Mouse (Mus musculus): ENCODE data around the gene Myoc. TPM values are rescaled to one million over a fixed set of nuclear protein-coding genes. Genes with fewer than 3 reads are reported as not detected.

Gene Myoc
- polyA plus RNA-seq, 1 experiment from 2014 or later, result not detected

- Histone ChIP-seq H3K4me3 (ENCODE audit: low read depth, low read length) (no peak overlapping the region), H3K9me3 (ENCODE audit: control insufficient read depth, low read length) (no peaks in the 10 kb centered on the region), H3K4me2 (ENCODE audit: low read depth, low read length, severe bottlenecking) (no peak overlapping the region), H3K4me1 (replicated peaks; ENCODE audit: control insufficient read depth, insufficient read depth, low read length) (no peaks in the 10 kb centered on the region), H3K9ac (ENCODE audit: low read length) (no peak overlapping the region), H3K36me3 (ENCODE audit: control insufficient read depth, insufficient read depth, low read length) (no peaks in the 10 kb centered on the region), H3K27me3 (ENCODE audit: control insufficient read depth, insufficient read depth, low read length) (no peaks in the 10 kb centered on the region), H3K27ac (ENCODE audit: low read depth, low read length) (no peak overlapping the region)
- DNase-seq (ENCODE audit: low spot score) (no peak), ATAC-seq (replicated peaks; ENCODE audit: low FRiP score) (no peak)
- WGBS, result 91% methylated on average over 4 of the region's 4 CpGs
These were observed 420 bp upstream of the Myoc start for GRCm38 (mm10) chr1:162638535-162638934.

- H3K9ac ChIP-seq (ENCODE audit: low read length), result no peak overlapping the region
- H3K36me3 ChIP-seq (ENCODE audit: control insufficient read depth, insufficient read depth, low read length), result no peaks in the 10 kb centered on the region
- no peak for DNase-seq (ENCODE audit: low spot score)
- no peaks in the 10 kb centered on the region for H3K9me3 ChIP-seq (ENCODE audit: control insufficient read depth, low read length)
- H3K4me1 ChIP-seq (replicated peaks; ENCODE audit: control insufficient read depth, insufficient read depth, low read length), result no peaks in the 10 kb centered on the region
- H3K4me3 ChIP-seq (ENCODE audit: low read depth, low read length), result no peak overlapping the region
- no peak overlapping the region for H3K27ac ChIP-seq (ENCODE audit: low read depth, low read length)
- no peaks in the 10 kb centered on the region for H3K27me3 ChIP-seq (ENCODE audit: control insufficient read depth, insufficient read depth, low read length)
- ATAC-seq (replicated peaks; ENCODE audit: low FRiP score), result no peak
- 88% methylated on average over 1 of the region's 1 CpGs for WGBS
- H3K4me2 ChIP-seq (ENCODE audit: low read depth, low read length, severe bottlenecking), result no peak overlapping the region
These were observed 906 bp downstream of the Myoc start for GRCm38 (mm10) chr1:162639861-162640260.

DNA sequence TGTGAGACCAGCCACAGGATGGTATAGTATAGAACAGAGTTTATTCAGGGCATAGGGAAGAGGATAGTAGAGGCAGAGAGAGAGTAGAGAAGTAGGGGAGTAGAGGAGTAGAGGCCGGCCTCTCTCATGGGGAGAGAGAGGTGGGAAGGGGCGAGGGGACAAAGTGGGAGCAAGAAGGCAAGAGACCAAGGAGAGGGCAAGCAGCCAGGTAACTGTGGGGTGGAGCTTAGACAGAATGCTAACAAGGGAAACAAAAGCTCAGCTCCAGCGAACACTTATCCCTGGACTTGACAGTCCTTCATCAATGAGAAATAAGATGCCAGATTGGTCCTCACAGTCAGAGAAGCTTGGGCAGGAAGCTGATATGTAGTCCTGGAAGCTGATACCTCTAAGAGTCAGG, 3.6 kb downstream of the Myoc start:
- WGBS, result 76% methylated on average over 3 of the region's 3 CpGs
- no peak overlapping the region for H3K4me2 ChIP-seq (ENCODE audit: low read depth, low read length, severe bottlenecking)
- H3K27me3 ChIP-seq (ENCODE audit: control insufficient read depth, insufficient read depth, low read length), result no peaks in the 10 kb centered on the region
- no peaks in the 10 kb centered on the region for H3K9me3 ChIP-seq (ENCODE audit: control insufficient read depth, low read length)
- no peak overlapping the region for H3K9ac ChIP-seq (ENCODE audit: low read length)
- H3K4me3 ChIP-seq (ENCODE audit: low read depth, low read length), result no peak overlapping the region
- H3K4me1 ChIP-seq (replicated peaks; ENCODE audit: control insufficient read depth, insufficient read depth, low read length), result no peaks in the 10 kb centered on the region
- ATAC-seq (replicated peaks; ENCODE audit: low FRiP score), result no peak
- DNase-seq (ENCODE audit: low spot score), result no peak
- no peak overlapping the region for H3K27ac ChIP-seq (ENCODE audit: low read depth, low read length)
- H3K36me3 ChIP-seq (ENCODE audit: control insufficient read depth, insufficient read depth, low read length), result no peaks in the 10 kb centered on the region

GRCm38 (mm10) chr1:162643752-162644151, 4.8 kb downstream of the Myoc start:
- H3K27me3 ChIP-seq (ENCODE audit: control insufficient read depth, insufficient read depth, low read length), result no peaks in the 10 kb centered on the region
- H3K4me1 ChIP-seq (replicated peaks; ENCODE audit: control insufficient read depth, insufficient read depth, low read length), result no peaks in the 10 kb centered on the region
- H3K4me3 ChIP-seq (ENCODE audit: low read depth, low read length), result no peak overlapping the region
- H3K9ac ChIP-seq (ENCODE audit: low read length), result no peak overlapping the region
- DNase-seq (ENCODE audit: low spot score), result no peak
- 36% methylated on average over 4 of the region's 4 CpGs for WGBS
- no peak overlapping the region for H3K4me2 ChIP-seq (ENCODE audit: low read depth, low read length, severe bottlenecking)
- H3K9me3 ChIP-seq (ENCODE audit: control insufficient read depth, low read length), result no peaks in the 10 kb centered on the region
- no peak overlapping the region for H3K27ac ChIP-seq (ENCODE audit: low read depth, low read length)
- no peak for ATAC-seq (replicated peaks; ENCODE audit: low FRiP score)
- no peaks in the 10 kb centered on the region for H3K36me3 ChIP-seq (ENCODE audit: control insufficient read depth, insufficient read depth, low read length)

GRCm38 (mm10) chr1:162646083-162646686, 7.2 kb downstream of the Myoc start:
- Histone ChIP-seq H3K4me1 (replicated peaks; ENCODE audit: control insufficient read depth, insufficient read depth, low read length) (no peaks in the 10 kb centered on the region), H3K9me3 (ENCODE audit: control insufficient read depth, low read length) (no peaks in the 10 kb centered on the region), H3K27me3 (ENCODE audit: control insufficient read depth, insufficient read depth, low read length) (no peaks in the 10 kb centered on the region), H3K27ac (ENCODE audit: low read depth, low read length) (no peak overlapping the region), H3K36me3 (ENCODE audit: control insufficient read depth, insufficient read depth, low read length) (no peaks in the 10 kb centered on the region), H3K4me3 (ENCODE audit: low read depth, low read length) (no peak overlapping the region), H3K4me2 (ENCODE audit: low read depth, low read length, severe bottlenecking) (no peak overlapping the region), H3K9ac (ENCODE audit: low read length) (no peak overlapping the region)
- ATAC-seq (replicated peaks; ENCODE audit: low FRiP score) (no peak), DNase-seq (ENCODE audit: low spot score) (no peak)
- WGBS, result 79% methylated on average over 10 of the region's 10 CpGs

DNA sequence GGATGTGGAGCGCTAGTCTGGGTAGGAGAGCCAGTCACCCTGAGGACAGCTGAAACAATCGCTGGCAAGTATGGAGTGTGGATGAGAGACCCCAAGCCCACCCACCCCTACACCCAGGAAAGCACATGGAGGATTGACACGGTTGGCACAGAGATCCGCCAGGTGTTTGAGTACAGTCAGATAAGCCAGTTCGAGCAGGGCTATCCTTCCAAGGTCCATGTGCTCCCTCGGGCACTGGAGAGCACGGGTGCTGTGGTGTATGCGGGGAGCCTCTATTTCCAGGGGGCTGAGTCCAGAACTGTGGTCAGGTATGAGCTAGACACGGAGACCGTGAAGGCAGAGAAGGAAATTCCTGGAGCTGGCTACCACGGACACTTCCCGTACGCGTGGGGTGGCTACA, 9.5 kb downstream of the Myoc start:
- H3K36me3 ChIP-seq (ENCODE audit: control insufficient read depth, insufficient read depth, low read length), result no peaks in the 10 kb centered on the region
- 94% methylated on average over 14 of the region's 14 CpGs for WGBS
- no peak overlapping the region for H3K4me3 ChIP-seq (ENCODE audit: low read depth, low read length)
- no peak overlapping the region for H3K9ac ChIP-seq (ENCODE audit: low read length)
- H3K9me3 ChIP-seq (ENCODE audit: control insufficient read depth, low read length), result no peaks in the 10 kb centered on the region
- no peaks in the 10 kb centered on the region for H3K27me3 ChIP-seq (ENCODE audit: control insufficient read depth, insufficient read depth, low read length)
- no peak for ATAC-seq (replicated peaks; ENCODE audit: low FRiP score)
- H3K27ac ChIP-seq (ENCODE audit: low read depth, low read length), result no peak overlapping the region
- H3K4me2 ChIP-seq (ENCODE audit: low read depth, low read length, severe bottlenecking), result no peak overlapping the region
- no peaks in the 10 kb centered on the region for H3K4me1 ChIP-seq (replicated peaks; ENCODE audit: control insufficient read depth, insufficient read depth, low read length)
- DNase-seq (ENCODE audit: low spot score), result no peak

DNA sequence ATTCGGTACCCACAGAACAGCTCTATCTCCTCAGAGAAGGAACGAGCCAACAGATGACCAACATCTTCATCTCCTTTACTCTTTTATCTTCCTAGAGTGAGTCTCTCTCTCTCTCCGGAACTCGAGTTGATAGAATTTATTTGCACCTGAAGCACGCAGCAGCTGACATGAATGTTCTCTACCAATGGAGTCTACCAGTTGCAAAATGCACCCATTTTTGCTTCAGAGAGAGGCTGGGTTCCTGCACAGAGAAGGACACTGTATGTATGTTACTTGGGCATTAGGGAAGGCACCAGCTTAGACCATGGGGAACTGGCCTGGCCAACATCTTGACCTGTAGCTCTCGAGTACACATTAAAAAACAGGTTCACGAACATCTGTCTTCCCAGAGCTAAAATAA, 19.2 kb downstream of the Myoc start, which contains the start of gene Myocos:
Myocos (minus strand) TSS at position 101 of the 400 bp plus-strand sequence.
- Histone ChIP-seq H3K4me1 (replicated peaks; ENCODE audit: control insufficient read depth, insufficient read depth, low read length) (no peaks in the 10 kb centered on the region), H3K9me3 (ENCODE audit: control insufficient read depth, low read length) (no peaks in the 10 kb centered on the region), H3K4me2 (ENCODE audit: low read depth, low read length, severe bottlenecking) (no peak within 1 kb of the TSS), H3K27ac (ENCODE audit: low read depth, low read length) (no peak within 1 kb of the TSS), H3K36me3 (ENCODE audit: control insufficient read depth, insufficient read depth, low read length) (no peaks in the 10 kb centered on the region), H3K9ac (ENCODE audit: low read length) (no peak within 1 kb of the TSS), H3K27me3 (ENCODE audit: control insufficient read depth, insufficient read depth, low read length) (no peaks in the 10 kb centered on the region), H3K4me3 (ENCODE audit: low read depth, low read length) (no peak within 1 kb of the TSS)
- ATAC-seq (replicated peaks; ENCODE audit: low FRiP score) (no peak), DNase-seq (ENCODE audit: low spot score) (no peak)
- 92% methylated on average over 7 of the region's 7 CpGs for WGBS

- Histone ChIP-seq H3K4me3 (ENCODE audit: low read depth, low read length) (no peak overlapping the region), H3K27me3 (ENCODE audit: control insufficient read depth, insufficient read depth, low read length) (no peaks in the 10 kb centered on the region), H3K4me2 (ENCODE audit: low read depth, low read length, severe bottlenecking) (no peak overlapping the region), H3K27ac (ENCODE audit: low read depth, low read length) (no peak overlapping the region), H3K36me3 (ENCODE audit: control insufficient read depth, insufficient read depth, low read length) (no peaks in the 10 kb centered on the region), H3K4me1 (replicated peaks; ENCODE audit: control insufficient read depth, insufficient read depth, low read length) (no peaks in the 10 kb centered on the region), H3K9ac (ENCODE audit: low read length) (no peak overlapping the region), H3K9me3 (ENCODE audit: control insufficient read depth, low read length) (no peaks in the 10 kb centered on the region)
- no peak for ATAC-seq (replicated peaks; ENCODE audit: low FRiP score)
- 88% methylated on average over 11 of the region's 11 CpGs for WGBS
- no peak for DNase-seq (ENCODE audit: low spot score)
These were observed 21.4 kb downstream of the Myoc start for GRCm38 (mm10) chr1:162660276-162660860.

Measured in forebrain, embryonic 11.5 days (tissue).